Mouse (Mus musculus) fibroblast of lung, adult 2 months (primary cell): ENCODE results near the gene Pigq.

Experiments
- DNase-seq: peaks from one replicate; pipeline ENCODE4 v3.0.0-alpha.2; 2011; ENCODE audit warnings: low read depth

Pigq gene

DNA sequence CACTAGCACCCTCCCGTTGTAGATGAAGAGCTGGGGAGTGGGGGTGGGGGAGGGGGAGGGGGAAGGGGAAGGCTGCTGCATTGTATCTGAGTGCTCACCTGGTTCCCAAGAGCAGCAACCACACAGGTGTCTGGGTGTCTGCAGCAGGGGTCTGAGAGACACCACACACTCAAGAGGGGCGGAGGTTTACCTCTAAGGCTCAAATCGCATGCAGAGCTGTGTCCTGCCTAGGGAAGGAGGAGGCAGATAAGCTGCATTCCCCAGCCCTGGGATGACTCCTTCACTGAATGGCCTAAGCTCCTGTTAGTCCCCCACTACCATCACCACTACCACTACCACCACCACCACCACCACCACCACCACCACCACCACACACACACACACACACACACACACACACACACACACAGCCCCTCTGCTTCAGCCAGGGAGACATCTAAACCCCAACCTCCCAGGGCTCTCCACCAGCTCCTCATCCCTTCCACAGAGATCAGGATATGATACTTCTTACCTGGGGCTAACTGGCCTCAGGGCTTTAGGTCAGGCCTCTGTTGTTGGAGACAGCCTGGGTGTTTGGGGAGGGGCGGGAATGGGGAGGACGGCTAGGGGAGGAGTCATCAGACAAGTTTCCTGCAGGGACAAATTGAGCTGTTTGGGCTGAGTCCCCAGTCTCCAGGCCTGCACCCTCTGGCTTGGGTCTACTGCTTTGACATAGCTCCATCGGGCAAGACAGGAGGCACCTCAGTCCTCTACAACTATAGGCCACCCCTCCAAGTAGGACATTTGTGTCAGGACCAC is at the start of gene Pigq, which contains the start of gene Nhlrc4:
Pigq (minus strand) TSS at position 571 of the 798 bp plus-strand sequence.
Nhlrc4 (minus strand) TSS at position 596 of the 798 bp plus-strand sequence.
- no peak for DNase-seq

DNA sequence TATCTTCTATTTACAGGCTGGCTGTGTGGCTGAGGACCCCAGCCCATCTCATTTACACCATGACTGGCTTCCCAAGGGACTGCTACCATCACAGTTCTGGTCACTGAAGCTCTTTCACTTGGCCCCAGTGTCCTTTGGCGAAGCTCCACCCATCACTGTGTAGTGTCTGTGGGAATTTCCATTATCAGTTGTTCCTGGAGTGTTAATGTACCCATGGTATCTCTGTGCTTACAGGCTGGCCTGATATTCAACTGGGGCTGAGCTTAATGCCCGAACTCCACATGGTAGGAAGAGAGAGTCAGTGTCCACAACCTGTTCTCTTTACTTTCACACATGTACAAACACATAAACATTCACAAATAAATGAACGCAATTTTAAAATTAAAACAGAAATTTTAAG is 48.8 kb upstream of the Pigq start:
- DNase-seq, result no peak

DNA sequence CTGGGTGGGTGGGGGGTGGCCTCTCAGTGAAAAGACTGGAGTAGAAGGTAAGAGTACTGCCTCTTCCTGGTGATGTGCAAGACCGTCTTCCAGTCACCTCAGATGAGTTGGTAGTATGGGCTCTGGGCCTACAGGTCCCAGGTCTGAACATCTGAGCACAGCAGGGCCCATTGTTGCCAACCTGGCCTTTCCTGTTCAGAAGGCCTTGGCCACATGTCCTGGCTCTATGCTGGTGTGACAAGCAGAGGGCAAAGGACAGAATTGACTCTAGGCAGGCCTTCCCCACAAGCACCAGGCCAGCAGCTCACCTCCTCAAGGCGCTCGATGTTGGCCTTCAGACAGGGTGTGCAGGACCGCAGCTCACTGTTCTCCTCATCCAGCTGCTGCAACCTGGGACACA is 47.5 kb upstream of the Pigq start:
- no peak for DNase-seq

DNA sequence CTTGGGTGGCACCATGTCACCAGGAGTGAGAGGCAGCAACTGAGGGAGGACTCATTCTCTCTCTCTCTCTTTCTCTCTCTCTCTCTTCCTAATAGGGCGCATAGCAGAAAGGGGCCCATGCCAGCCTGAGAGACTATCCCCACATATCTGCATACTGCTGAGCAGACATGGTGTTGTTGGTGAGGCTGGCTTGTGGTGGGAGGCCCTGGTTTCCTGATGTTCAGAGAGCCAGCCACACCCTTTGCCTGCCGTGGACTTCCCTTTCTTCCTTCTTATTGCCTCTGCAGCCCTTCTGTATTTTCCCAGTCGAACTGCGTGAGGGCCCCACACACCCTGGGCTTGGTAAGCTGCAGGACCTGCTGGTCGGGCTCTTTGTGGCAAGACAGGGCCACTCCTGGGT is 45.6 kb upstream of the Pigq start:
- no peak for DNase-seq

DNA sequence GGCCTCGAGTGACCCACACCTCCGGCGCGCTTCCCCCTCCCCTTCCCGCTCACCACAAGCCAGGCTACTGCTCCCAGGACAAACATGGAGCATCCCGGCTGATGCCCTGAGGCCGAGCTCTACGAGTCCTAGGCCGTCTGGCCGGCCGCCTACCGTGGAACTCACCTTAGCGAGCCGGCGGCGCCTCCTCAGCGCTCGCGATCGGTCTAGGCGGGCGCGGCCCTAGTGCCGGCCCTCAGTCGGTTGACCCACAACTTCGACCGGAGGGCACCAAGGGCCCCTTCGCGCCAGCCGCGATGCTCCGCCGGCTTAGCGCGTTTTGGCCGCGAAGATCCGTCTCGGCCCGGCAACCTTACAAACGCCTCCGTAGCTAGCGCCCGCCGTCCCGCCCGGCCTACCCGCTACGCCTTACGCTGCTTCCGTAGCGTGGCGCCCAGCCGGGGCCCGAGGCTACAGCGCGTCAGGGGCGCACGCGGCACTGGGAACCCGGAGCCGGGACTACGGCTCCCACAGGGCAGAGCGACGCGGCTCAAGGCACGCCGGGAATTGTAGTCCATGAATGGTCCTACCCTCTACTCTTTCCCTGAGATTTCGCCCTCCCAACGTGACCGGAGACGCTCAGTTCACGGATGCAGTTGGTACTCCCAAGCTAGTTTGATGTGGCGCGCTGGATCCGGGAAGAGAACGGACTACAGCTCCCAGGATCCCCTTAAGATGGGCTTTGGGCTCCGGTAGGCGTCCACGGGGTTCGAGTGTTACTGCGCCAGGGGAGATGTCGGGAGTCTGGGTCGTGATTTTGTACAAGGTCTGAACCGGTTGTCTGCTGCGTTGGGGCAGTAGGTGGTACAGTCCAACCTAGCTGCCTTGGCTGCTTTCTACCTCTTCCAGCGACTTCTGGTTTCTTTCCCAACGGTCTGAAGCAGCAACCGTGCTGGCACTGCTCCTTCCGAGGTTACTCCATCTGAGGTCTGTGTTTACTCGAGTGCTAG is 40.9 kb upstream of the Pigq start, which contains the start of gene Capn15:
Capn15 (minus strand) TSS at position 491 of the 989 bp plus-strand sequence.
- DNase-seq, result peak; percentile 97

DNA sequence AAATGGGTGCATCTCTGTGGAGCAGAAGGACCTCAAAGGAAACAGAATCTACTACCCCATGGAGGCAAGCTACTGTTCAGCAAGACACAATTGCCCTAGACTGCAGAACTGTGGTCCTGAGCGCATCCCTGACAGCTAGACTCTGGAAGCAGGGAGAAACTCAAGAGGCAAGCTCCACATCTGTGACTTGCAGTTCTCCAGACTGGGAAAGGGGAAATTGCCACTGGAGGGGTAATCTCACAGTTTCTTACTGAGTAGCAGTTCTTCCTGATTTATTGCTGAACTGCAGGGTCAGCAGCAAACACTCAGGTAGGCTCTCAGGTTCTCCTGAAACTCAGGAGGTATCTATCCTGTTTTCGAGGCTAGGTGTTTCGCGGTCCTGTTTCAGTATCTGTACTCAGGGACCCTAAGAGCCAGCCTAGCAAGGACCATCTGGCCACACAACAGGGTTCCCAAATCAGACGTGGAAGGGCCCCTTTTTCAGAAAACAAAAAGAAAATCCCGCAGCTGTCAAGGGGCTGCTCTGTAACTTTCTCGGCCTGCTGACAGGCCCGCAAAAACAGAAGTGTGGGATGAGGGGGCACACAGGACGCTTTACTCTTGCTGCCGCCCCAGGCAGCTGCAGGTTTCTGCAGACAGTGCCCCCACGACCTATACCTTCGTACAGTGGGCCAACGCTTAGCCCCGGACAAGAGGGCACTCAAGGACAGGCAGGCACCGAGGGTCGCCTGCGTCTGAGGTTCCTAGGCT is 40.0 kb upstream of the Pigq start:
- DNase-seq, result no peak

DNA sequence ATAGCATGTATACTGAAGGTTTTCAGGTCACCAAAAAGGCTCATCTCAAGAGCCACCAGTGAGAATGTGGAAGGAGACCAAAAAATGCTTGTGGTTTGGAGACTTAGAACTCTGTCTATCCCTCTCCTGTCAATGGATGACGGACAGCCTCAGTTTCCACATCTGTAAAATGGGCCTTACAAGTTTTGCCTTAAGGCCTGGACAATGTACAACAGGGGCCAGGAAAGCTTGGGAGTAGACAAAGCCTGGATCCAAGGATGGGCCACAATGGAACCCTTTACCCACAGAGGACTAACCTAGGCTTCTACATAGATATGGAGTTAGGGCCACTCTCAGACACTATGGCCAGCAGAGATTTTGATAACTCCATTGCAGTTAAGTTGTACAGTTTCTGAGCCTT is 39.3 kb upstream of the Pigq start:
- no peak for DNase-seq

DNA sequence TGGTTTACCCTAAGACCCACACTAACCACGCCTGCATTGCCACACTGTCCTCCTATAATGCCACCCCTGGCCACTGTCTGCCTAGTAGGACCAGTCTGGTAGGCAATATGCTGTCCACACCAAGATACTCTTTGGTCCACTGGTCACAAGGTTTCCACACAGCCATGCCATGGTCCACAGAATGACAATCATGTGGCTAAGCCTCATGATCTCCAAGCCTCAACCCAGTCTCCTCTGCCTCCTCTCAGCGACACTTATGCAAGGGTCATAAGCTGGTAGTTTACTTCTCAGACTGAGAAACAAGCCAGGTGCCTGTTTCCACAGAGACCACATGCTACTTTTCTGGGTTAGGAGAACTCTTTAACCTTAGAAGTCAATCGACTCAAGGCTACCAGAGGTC is 38.2 kb upstream of the Pigq start:
- no peak for DNase-seq

DNA sequence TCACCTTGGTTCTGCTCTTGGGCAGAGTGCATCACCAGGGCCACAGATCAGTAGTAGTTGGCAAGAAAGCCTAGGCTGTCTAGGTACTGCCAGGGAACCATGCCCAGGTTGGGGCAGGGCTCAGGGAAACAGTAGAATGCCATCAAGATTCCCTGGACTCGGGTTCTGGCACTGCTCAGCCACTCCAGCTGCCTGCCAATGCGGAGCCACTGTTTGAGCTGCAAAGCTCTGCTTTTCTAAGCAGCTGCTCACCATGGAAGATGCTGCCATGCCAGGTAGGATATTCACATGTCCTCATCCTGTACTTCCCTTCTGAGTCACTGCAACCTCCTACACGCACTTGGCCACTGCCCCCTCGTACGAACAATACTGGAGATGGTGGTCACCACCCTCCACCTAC is 36.1 kb upstream of the Pigq start:
- no peak for DNase-seq

DNA sequence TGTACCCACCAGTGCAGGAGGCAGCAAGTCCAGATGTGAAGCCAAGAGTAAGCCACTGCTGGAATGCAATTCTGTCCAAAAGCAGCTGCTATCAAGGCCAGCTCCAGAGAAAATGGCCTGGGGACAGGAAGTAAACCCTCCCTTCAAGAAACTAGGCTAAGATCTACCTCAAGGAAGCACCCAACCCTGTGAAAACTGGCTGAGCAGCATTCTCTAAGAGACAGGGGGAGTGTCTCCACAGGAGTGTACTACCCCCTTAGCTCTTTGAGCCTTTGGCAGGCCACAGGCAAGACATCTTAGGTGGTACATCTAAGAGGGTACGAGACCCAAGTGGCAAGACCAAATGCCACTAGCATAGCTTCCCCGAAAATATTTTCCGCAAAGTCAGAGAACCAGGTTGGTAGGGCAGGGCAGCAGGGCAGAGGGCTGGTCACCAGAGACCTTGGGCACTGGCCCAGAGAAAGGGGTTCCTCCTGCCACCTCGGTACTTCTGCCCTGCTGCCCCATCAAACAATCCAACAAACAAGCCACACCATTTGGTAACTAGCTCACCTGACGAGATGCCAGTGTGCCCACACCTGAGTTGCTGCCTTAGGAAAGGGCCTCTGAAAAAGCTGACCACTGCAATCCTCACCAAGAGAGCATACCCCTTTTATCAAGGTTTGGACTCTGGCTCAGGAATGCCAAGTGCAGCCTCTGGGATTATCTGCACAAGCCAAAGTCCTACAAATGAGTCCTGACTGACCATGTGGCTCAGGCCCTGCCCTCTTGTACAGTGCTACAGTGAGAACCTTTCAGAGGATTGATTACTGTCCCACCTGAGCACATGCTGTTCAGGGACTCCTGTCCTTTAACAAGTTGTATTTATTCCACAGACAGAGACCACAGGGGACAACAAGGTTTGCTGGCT is 35.3 kb upstream of the Pigq start:
- DNase-seq, result no peak

DNA sequence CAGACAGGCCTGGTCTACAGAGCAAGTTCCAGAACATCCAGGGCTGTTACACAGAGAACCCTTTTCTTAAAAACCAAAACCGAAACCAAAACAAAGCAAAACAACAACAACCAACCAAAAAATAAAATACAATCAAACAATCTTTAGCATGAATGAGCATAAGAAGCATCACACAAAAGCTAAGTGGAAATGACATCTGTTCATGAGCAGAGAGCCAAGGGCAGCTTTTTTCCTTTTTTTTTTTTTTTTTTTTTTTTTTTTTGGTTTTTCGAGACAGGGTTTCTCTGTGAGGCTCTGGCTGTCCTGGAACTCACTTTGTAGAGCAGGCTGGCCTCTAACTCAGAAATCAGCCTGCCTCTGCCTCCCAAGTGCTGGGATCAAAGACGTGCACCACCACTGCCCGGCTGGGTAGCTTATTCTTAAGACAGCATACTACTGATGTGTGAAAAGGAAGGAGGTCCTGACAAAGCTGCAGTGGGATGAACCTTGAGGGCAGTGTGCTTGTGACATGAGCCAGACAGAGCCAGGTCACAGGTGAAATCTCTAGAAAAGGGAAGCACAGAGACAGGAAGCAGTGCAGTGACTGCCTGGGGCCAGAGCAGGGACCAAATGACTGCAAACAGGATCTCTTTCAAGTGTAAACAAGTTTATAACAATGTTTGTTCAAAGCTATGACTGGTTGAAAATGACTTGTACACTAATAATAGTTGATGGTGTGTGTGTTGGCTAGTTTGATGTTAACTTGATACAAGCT is 26.4 kb upstream of the Pigq start:
- DNase-seq, result no peak

DNA sequence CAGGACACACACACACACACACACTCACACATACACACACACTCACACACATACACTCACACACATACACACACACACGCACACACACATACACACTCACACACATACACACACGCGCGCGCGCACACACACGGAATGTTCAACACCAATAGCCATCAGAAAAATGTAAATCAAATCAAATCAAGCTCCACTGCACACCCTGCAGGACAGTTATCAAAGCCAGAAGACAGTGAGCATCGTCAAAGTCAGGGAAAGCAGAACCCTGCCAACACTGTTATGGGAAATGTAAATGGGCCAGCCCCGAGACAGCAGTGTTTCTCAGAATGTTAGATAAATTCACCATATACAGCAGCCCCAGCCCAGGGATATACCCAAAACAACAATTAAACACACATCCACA is 25.7 kb upstream of the Pigq start:
- DNase-seq, result no peak

DNA sequence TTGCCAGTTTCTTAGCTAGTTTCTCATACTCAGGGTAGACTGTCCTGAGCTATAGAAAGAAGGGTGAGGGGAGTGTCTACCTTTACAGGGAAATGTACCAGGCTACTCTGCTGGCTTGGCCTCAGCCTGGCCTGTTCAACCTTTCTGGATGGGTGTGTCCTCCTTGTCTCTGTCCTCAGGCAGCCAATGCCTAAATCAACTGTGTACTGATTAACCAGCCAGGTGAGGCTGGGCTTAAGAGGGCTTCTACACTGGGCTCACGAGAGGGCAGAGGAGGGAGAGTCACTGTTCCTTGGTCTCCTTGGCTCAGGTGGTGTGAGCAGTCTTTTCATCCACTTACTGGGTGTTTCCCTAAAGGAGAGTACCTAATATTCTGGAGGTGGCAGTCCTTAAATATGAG is 23.4 kb upstream of the Pigq start:
- DNase-seq, result no peak

DNA sequence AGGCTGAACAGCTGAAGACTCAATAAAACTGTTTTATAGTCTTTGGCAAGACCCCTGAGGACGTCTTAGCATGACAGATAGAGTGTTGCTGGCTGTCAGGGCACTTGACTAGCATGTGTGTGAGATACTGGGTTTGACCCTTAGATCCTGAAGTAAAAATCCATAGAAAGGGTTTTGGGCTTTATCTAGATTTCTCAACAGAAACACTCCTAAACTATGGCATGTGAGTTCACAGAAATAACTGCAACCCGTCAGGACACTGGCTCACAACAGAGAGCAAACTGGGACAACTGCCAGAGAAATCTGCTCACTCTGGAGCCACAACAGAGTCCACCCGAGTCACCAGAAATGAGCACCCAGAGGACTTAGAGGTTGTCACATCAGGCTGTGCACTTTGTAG is 22.9 kb upstream of the Pigq start:
- no peak for DNase-seq

DNA sequence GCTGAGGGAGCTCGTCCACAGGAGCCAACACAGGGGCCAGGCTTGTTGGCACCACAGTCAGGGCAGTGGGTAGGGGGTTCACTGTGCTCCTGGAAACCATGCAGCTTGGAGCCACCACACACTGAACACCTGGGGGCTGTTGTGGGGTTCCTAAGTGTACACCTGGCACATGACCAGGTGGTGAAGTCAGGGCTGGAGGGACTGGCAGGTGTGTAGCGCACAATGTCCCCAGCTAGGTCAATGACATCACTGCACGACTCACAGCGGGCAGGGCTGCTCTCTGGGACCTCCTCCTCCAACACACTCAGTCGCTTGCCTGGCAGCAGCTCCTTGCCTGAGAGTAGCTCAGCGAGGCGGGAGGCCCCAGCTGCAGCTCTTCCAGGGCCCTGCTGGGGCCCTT is 19.5 kb upstream of the Pigq start:
- no peak for DNase-seq

DNA sequence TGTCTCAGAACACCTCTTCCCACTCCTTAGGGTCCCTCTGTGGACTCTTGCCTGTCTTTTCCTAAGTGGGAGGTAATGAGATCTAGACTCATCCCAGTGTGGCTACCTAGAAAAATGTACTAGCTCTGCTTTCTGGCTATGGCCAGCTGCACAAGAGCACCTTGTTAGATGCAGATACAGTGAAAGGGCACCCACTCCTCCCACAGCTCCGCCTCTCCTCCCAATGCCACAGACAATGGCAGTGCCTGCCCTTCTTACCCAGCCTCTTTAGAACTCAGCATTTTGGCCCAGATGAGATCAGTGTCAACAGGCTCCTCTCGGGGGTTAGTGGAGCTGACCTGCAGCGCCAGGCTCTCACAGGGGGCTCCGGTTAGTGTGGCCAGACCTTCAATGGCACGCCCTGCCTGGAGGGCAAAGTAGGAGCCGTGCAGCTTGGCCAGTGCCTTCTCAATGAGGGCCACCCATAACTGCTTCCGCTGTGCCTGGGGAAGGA is 17.7 kb upstream of the Pigq start:
- DNase-seq, result no peak

DNA sequence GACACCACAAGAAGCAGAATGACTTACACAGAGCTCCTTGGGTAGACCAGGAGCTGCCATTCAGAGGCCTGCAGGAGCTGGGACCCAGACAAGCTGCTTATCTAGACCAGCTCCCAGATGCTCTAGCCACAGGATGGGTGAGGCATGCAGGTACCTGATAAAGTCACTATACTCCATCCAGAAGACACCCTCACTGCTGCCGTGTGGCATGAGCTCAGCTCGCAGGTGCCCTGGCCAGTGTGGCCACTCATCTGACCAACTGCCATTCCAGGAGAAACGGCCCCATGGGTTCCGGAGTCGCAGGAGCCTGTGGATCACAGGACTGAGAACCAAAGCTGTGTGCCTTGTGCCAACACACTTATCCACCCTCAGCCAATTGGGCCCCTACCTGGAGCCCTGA is 16.8 kb upstream of the Pigq start:
- DNase-seq, result no peak

DNA sequence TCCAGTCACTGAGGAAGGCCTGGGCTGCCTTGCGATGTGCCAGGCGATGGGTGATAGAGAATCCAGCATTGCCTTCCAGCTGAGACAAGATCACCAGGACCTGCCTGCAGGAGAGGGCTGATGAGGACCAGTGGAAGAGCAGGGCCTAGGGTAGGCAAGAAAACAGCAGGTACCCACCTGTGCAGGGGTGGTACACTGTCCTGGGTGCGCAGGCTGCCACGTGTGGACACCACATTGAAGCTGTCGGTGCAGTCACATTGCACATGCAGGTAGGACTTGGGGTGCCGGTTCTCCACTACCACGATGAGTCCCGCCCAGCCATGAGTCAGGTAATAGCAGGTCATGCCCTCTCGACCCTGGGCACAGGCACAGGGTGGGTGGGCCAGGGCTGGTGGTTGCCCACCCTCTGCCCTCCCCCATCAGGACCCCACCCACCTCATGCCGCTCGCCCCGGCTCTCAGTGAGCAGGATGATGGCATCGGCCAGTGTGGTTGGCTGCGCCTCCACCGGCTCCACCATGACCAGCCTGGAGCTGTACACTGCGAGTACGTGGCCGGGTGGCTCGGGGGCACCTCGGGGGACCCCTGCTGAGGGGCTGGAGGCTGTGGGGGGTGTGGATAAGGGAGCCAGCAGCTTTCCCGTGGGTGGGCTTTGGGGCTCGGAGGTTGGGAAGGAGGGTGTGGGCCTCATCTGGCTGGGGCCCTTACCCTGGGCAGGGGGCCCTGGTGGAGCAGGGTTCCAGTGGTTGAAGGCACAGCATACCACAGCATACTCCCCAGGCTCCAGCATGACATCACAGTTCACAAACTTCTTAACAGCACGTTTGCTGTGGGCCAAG is 15.1 kb upstream of the Pigq start:
- no peak for DNase-seq

DNA sequence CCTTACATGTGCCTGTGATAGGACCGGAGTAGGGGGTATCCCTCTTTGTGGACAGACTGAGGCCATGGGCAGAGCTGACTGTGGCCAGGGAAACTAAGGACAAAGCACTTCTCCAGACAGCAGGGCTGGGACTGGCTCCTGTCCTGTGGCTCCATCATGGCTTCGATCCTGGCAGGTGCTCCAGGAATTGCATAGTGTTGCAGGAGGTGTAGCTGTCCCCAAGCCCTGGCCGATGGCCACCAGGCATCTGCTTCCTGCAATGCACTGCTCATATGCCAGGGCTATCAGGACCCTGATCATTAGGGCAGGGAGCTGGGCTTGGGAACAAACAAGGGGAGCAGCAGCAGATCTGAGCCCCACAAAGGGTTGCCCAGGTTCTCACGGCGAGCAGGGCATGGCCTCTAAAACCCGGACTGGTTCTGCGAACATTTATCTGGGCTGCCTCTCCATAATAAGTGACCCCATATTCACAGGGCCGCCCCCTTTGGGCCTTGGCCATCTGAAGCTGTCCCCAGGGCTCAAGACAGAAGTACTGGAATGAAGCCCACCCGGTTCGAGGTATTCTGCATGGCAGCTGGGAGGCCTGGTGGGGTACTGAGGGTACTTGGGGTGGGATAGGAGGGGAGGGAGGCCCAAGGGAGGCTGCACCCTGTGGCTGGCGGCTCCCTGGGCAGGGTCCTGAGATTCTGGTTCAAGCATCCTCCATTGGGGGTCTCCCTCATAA is 14.2 kb upstream of the Pigq start:
- DNase-seq, result no peak
